Mouse (Mus musculus) kidney, postnatal 36 days (tissue): ENCODE results near the gene Ccdc170.

Source experiments
- DNase-seq, 2 experiments: peaks; one replicate each; pipeline ENCODE4 v3.0.0; 2021 to 2022; ENCODE audit warnings: mixed read lengths in 2 of 2

The Ccdc170 gene

GRCm38 (mm10) chr10:4602466-4602865 is 120.2 kb downstream of the Ccdc170 start:
- DNase-seq = no peak

DNA sequence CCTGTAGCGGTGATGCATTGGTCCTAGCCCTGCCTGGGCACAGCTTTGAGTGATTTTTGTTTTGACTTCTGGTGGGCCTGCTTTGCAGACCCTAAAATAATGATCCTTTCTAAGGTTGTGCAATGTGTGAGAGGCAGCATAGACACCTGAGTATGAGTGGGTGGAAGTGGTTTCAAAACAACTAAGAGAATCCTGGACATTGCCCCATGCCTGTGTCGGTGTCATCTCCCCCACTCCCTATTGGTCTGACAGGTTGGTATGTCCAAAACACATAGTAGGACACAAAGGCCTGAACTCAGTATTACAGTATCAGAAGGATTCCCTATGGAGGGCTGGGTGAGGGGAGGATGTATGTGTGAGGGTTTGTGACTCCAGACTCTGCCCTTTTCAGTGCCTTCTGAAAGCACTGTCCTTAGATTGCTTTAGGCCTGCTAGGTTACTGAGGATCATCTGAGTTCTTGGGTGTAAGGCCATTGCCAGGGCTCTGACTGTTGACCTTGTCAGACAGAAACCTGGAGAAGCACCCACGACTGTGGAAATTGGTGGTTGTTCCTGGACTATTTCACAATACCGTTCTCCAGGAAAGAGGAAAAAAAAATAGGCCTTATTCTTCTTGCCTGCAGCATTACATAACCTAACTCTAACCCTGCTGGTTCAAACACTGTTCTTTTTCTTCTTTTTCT is 122.4 kb downstream of the Ccdc170 start:
- no peak for DNase-seq

GRCm38 (mm10) chr10:4610234-4610633 is 127.9 kb downstream of the Ccdc170 start:
- no peak for DNase-seq

GRCm38 (mm10) chr10:4611386-4612155 is 129.3 kb downstream of the Ccdc170 start, which contains the start of gene Esr1:
Esr1 (plus strand) TSS chr10:4611593.
- DNase-seq = peak; percentile 29 to 42
